14 mouse cellular contexts compared by ENCODE assay signal in the genomic region with DNA sequence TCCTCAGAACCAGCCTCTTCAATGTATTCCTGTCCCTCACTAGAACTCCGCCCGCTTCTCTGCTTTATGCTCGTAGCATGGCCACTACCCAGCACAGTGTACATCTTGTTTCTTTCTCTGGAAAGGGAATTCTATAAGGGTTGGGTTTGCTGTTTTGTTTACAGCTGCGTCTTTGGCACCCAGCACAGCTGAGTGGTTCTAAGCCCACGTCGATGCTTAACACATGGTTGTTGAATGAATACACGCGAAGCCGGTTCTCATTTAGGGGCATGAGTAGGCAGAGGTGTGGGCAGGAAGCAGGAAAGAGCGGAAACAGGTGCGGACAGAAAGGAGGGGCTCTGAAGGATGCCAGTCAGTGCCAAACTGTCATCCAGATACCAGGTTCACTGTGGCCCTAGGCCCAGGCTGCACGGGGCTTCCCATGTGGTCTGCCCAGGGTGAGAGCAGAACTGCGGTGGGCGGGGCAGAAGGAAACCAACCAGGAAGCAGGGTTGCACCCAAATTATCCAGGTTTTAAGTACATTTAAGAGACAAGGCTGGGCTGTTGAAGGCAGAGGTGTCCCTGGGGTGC. TPM values are rescaled to one million over a fixed set of nuclear protein-coding genes. Genes with fewer than 3 reads are reported as not detected.
DNase-seq lines count a peak whose midpoint lies in the region; ATAC-seq lines count a peak whose summit lies in the region.
"Had no signal": no experiment of that assay in that cellular context is flagged by ENCODE, and none has a peak within 500 bp of the region (broad histone marks: within the 10 kb centered on the region; RNA-seq: fewer than 3 reads in every experiment).

No protein-coding gene starts in this region.

- no peak for DNase-seq in forebrain, embryonic 10.5 days (ENCODE audit: extremely low spot score, low spot score)
- DNase-seq in forebrain, embryonic 11.5 days (ENCODE audit: low spot score): no peak
- no peak for DNase-seq in gastrocnemius, postnatal 25 days
- no peak for DNase-seq in urinary bladder, adult 18-20 months (ENCODE audit: low spot score in 2 of 2)
- DNase-seq: adrenal gland, adult 8-10 months; cerebellum, postnatal 10 days; retina, postnatal 1 day had no signal

- H3K4me1 ChIP-seq in forebrain, embryonic 10.5 days: peaks cover 35% of the 10 kb centered on the region
- H3K4me1 ChIP-seq in forebrain, embryonic 11.5 days (replicated peaks; ENCODE audit: control insufficient read depth, insufficient read depth, low read length): 0 out of 2 replicates have a peak, but pooled peaks cover 2% of the 10 kb centered on the region
- H3K4me1 ChIP-seq in hindbrain, embryonic 12.5 days: peaks cover 31% of the 10 kb centered on the region
- peaks cover 15% of the 10 kb centered on the region for H3K4me1 ChIP-seq in midbrain, embryonic 16.5 days (ENCODE audit: control insufficient read depth, insufficient read depth, low read length)
- H3K4me1 ChIP-seq in intestine, embryonic 15.5 days (replicated peaks): 0 out of 2 replicates have a peak, but pooled peaks cover 4% of the 10 kb centered on the region

- H3K4me2 ChIP-seq in forebrain, embryonic 11.5 days (ENCODE audit: low read depth, low read length, severe bottlenecking): no peak overlapping the region
- peak overlapping the region; percentile 69 for H3K4me2 ChIP-seq in hindbrain, embryonic 12.5 days (replicated peaks)
- H3K4me2 ChIP-seq in midbrain, embryonic 16.5 days (ENCODE audit: low read length): peak overlapping the region; percentile 96
- no peak overlapping the region for H3K4me2 ChIP-seq in intestine, embryonic 15.5 days (replicated peaks)

- 0 out of 2 replicates have a peak overlapping the region, but pooled peaks have one; percentile 60 for H3K4me3 ChIP-seq in forebrain, embryonic 10.5 days
- no peak overlapping the region for H3K4me3 ChIP-seq in forebrain, embryonic 11.5 days (ENCODE audit: low read depth, low read length)
- no peak overlapping the region for H3K4me3 ChIP-seq in hindbrain, embryonic 12.5 days
- H3K4me3 ChIP-seq in midbrain, embryonic 16.5 days (ENCODE audit: low read depth, low read length): peak overlapping the region; percentile 86; the same call in 1 of the 2 replicates
- no peak overlapping the region for H3K4me3 ChIP-seq in intestine, embryonic 15.5 days (replicated peaks)
- H3K4me3 ChIP-seq: heart, embryonic 12.5 days had no signal

- no peak overlapping the region for H3K9ac ChIP-seq in forebrain, embryonic 11.5 days (ENCODE audit: low read length)
- H3K9ac ChIP-seq in hindbrain, embryonic 12.5 days: no peak overlapping the region
- no peak overlapping the region for H3K9ac ChIP-seq in midbrain, embryonic 16.5 days (ENCODE audit: low read depth, low read length)
- no peak overlapping the region for H3K9ac ChIP-seq in intestine, embryonic 15.5 days
- H3K9ac ChIP-seq: embryonic facial prominence, embryonic 13.5 days; heart, embryonic 12.5 days had no signal

- H3K27me3 ChIP-seq in forebrain, embryonic 10.5 days (ENCODE audit: poor library complexity, severe bottlenecking): peaks cover 29% of the 10 kb centered on the region
- H3K27me3 ChIP-seq in forebrain, embryonic 11.5 days (ENCODE audit: control insufficient read depth, insufficient read depth, low read length): peaks cover 4% of the 10 kb centered on the region; the same call in 1 of the 2 replicates
- H3K27me3 ChIP-seq in hindbrain, embryonic 12.5 days: peaks cover 15% of the 10 kb centered on the region
- H3K27me3 ChIP-seq in midbrain, embryonic 16.5 days (ENCODE audit: control insufficient read depth, insufficient read depth, low read depth, low read length): no peaks in the 10 kb centered on the region
- H3K27me3 ChIP-seq in intestine, embryonic 15.5 days (replicated peaks): peaks cover 29% of the 10 kb centered on the region

- no peak for ATAC-seq in forebrain, embryonic 11.5 days (replicated peaks; ENCODE audit: low FRiP score)
- peak; percentile 30; the same call in 1 of the 2 replicates for ATAC-seq in common myeloid progenitor, adult 5-6 weeks (replicated peaks; ENCODE audit: low read depth, poor library complexity, severe bottlenecking)
- 0 out of 2 replicates have a peak, but pooled peaks have one; percentile 1 for ATAC-seq in hindbrain, embryonic 12.5 days (ENCODE audit: low FRiP score)
- peak; percentile 25; the same call in 1 of the 2 replicates for ATAC-seq in midbrain, embryonic 16.5 days
- no peak for ATAC-seq in intestine, embryonic 15.5 days
- ATAC-seq: lung, postnatal 0 days had no signal

- WGBS in forebrain, embryonic 10.5 days: 76% methylated on average over 14 of the region's 14 CpGs
- WGBS in forebrain, embryonic 11.5 days: 77% methylated on average over 14 of the region's 14 CpGs
- 79% methylated on average over 14 of the region's 14 CpGs for WGBS in hindbrain, embryonic 12.5 days
- WGBS in midbrain, embryonic 16.5 days: 78% methylated on average over 14 of the region's 14 CpGs
- 77% methylated on average over 14 of the region's 14 CpGs for WGBS in intestine, embryonic 15.5 days

- no peaks in the 10 kb centered on the region for H3K9me3 ChIP-seq in forebrain, embryonic 10.5 days
- H3K9me3 ChIP-seq in forebrain, embryonic 11.5 days (ENCODE audit: control insufficient read depth, low read length): no peaks in the 10 kb centered on the region
- no peaks in the 10 kb centered on the region for H3K9me3 ChIP-seq in hindbrain, embryonic 12.5 days (replicated peaks)
- H3K9me3 ChIP-seq in midbrain, embryonic 16.5 days (replicated peaks; ENCODE audit: control insufficient read depth, low read length, poor library complexity, severe bottlenecking): no peaks in the 10 kb centered on the region
- H3K9me3 ChIP-seq in intestine, embryonic 15.5 days: no peaks in the 10 kb centered on the region
- H3K9me3 ChIP-seq: embryonic facial prominence, embryonic 13.5 days; heart, embryonic 12.5 days had no signal

- H3K27ac ChIP-seq in forebrain, embryonic 10.5 days: no peak overlapping the region
- H3K27ac ChIP-seq in forebrain, embryonic 11.5 days (ENCODE audit: low read depth, low read length): no peak overlapping the region
- H3K27ac ChIP-seq in hindbrain, embryonic 12.5 days: no peak overlapping the region
- H3K27ac ChIP-seq in midbrain, embryonic 16.5 days (ENCODE audit: low read length): no peak overlapping the region
- no peak overlapping the region for H3K27ac ChIP-seq in intestine, embryonic 15.5 days
- H3K27ac ChIP-seq: embryonic facial prominence, embryonic 13.5 days had no signal

- H3K36me3 ChIP-seq in forebrain, embryonic 10.5 days (replicated peaks): no peaks in the 10 kb centered on the region
- no peaks in the 10 kb centered on the region for H3K36me3 ChIP-seq in forebrain, embryonic 11.5 days (ENCODE audit: control insufficient read depth, insufficient read depth, low read length)
- no peaks in the 10 kb centered on the region for H3K36me3 ChIP-seq in hindbrain, embryonic 12.5 days
- H3K36me3 ChIP-seq in midbrain, embryonic 16.5 days (ENCODE audit: control insufficient read depth, insufficient read depth, low read length): no peaks in the 10 kb centered on the region
- no peaks in the 10 kb centered on the region for H3K36me3 ChIP-seq in intestine, embryonic 15.5 days
- H3K36me3 ChIP-seq: embryonic facial prominence, embryonic 13.5 days; heart, embryonic 12.5 days had no signal

RNA-seq across cellular contexts. Expression of gene Chga, which starts 1.0 kb away (rescaled TPM):
- 6.7 and 9.2 TPM in 2 replicates for polyA plus RNA-seq in forebrain, embryonic 10.5 days (2016; fragmentation: Nextera tagmentation; extraction: Ambion mirVana)
- 16.7 and 18.1 TPM in 2 replicates for polyA plus RNA-seq in forebrain, embryonic 11.5 days (2014; fragmentation: Nextera tagmentation; extraction: Ambion mirVana)
- not detected in 2 replicates for total RNA-seq in common myeloid progenitor, adult 5-6 weeks (2017)
- polyA plus RNA-seq in hindbrain, embryonic 12.5 days (2016; fragmentation: Nextera tagmentation; extraction: Ambion mirVana): 47.1 and 53.1 TPM in 2 replicates
- polyA plus RNA-seq in midbrain, embryonic 16.5 days (2015; fragmentation: Nextera tagmentation; extraction: Ambion mirVana): 165 and 194 TPM in 2 replicates
- not detected for total RNA-seq in gastrocnemius, postnatal 25 days (2021)
- 26.2 and 27.3 TPM in 2 replicates for polyA plus RNA-seq in intestine, embryonic 15.5 days (2015; fragmentation: Nextera tagmentation; extraction: Ambion mirVana)

Comparison
In these comparisons a context has a peak if more than half of its experiments do, and no peak if none do; other contexts are left out.
1. H3K4me3 ChIP-seq: peak in forebrain, embryonic 10.5 days (single experiment) and midbrain, embryonic 16.5 days (single experiment); none in forebrain, embryonic 11.5 days (single experiment), hindbrain, embryonic 12.5 days (single experiment) and intestine, embryonic 15.5 days (single experiment).
2. ATAC-seq: peak in common myeloid progenitor, adult 5-6 weeks (single experiment), hindbrain, embryonic 12.5 days (single experiment) and midbrain, embryonic 16.5 days (single experiment); none in forebrain, embryonic 11.5 days (single experiment) and intestine, embryonic 15.5 days (single experiment).
3. H3K4me2 ChIP-seq: peak in hindbrain, embryonic 12.5 days (single experiment) and midbrain, embryonic 16.5 days (single experiment); none in forebrain, embryonic 11.5 days (single experiment) and intestine, embryonic 15.5 days (single experiment).